Mouse (Mus musculus) midbrain, embryonic 11.5 days (tissue): ENCODE results near the gene Sema3g. TPM values are rescaled to one million over a fixed set of nuclear protein-coding genes. Genes with fewer than 3 reads are reported as not detected.

Source experiments
- ATAC-seq: fragments of 200-750 bp; cut with Nextera tagmentation; 2 replicates; pipeline ENCODE4 v1.8.0; 2017; ENCODE audit warnings: moderate TSS enrichment, moderate library complexity; ENCODE audit not compliant: low FRiP score
- DNase-seq: peaks from one replicate; pipeline ENCODE4 v3.0.0; 2015; ENCODE audit warnings: low spot score; ENCODE audit errors: missing footprints
- H3K27ac ChIP-seq: fragments of 300-500 bp; sonication (generic); 2 replicates; pipeline ENCODE4 v1.5.1; 2014; ENCODE audit warnings: low read depth, low read length
- H3K27me3 ChIP-seq: fragments of 300-500 bp; sonication (generic); 2 replicates; pipeline ENCODE4 v1.6.1; 2014; ENCODE audit warnings: mild to moderate bottlenecking, low read length, moderate library complexity, mixed read lengths; ENCODE audit not compliant: control insufficient read depth, insufficient read depth
- H3K36me3 ChIP-seq: fragments of 300-500 bp; sonication (generic); 2 replicates; pipeline ENCODE4 v1.6.1; 2014; ENCODE audit warnings: mild to moderate bottlenecking, low read length, moderate library complexity, mixed read lengths; ENCODE audit not compliant: control insufficient read depth, insufficient read depth
- H3K4me1 ChIP-seq: fragments of 300-500 bp; sonication (generic); 2 replicates; pipeline ENCODE4 v1.6.1; 2014; ENCODE audit warnings: low read length; ENCODE audit not compliant: control insufficient read depth, insufficient read depth
- H3K4me2 ChIP-seq: fragments of 300-500 bp; sonication (generic); 2 replicates; pipeline ENCODE4 v1.6.1; 2014; ENCODE audit warnings: mild to moderate bottlenecking, moderate library complexity
- H3K4me3 ChIP-seq: fragments of 300-500 bp; sonication (generic); 2 replicates; pipeline ENCODE4 v1.5.1; 2014; ENCODE audit warnings: low read depth, low read length
- H3K9ac ChIP-seq: fragments of 300-500 bp; sonication (generic); 2 replicates; pipeline ENCODE4 v1.6.1; 2014; ENCODE audit warnings: low read length
- H3K9me3 ChIP-seq: fragments of 300-500 bp; sonication (generic); 2 replicates; pipeline ENCODE4 v1.6.1; 2016; ENCODE audit warnings: low read length; ENCODE audit not compliant: control insufficient read depth
- WGBS: fragments of 180-500 bp; shearing (Covaris S2); extraction: QIAGEN DNeasy Blood & Tissue Kit; methylation state at CpG from one replicate; pipeline ENCODE4 v1.1.7; 2014; 5-methylcytosine and 5-hydroxymethylcytosine counted together
- polyA plus RNA-seq: library from polyadenylated mRNA; unstranded; fragments of >200 nt; fragmentation: Nextera tagmentation; extraction: Ambion mirVana; gene quantifications from 2 replicates; pipeline ENCODE4 v1.2.1, GENCODE M21; 2014

The Sema3g gene
- polyA plus RNA-seq, 1 experiment from 2014 or later: 0.37 TPM

DNA sequence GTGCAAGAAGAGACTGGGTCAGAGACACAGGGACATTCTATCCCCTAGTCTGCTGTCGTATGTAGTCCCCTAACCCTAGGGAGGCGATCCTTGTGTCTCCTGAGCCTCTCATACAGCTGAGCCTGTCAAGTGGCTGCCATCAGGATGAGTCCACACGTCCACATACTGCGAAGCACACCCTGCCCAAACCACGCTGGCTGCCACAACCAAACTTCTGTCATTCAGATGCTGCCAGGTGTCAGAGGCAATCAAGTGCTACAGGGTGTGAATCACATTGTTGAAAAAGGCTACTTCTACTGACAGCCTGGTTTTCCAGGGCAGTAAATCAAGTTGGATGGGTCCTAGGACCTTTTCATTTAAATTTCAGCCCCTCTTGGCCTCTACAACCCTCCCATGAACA lies 39.9 kb upstream of the Sema3g start:
- H3K4me1 ChIP-seq: no peaks in the 10 kb centered on the region
- ATAC-seq (no peak), DNase-seq (no peak)
- H3K36me3 ChIP-seq: peaks cover 71% of the 10 kb centered on the region
- no peaks in the 10 kb centered on the region for H3K27me3 ChIP-seq
- H3K4me2 ChIP-seq: no peak overlapping the region
- no peak overlapping the region for H3K4me3 ChIP-seq
- 96% methylated on average over 5 of the region's 5 CpGs for WGBS
- H3K9ac ChIP-seq: no peak overlapping the region
- H3K27ac ChIP-seq: no peak overlapping the region
- no peaks in the 10 kb centered on the region for H3K9me3 ChIP-seq

DNA sequence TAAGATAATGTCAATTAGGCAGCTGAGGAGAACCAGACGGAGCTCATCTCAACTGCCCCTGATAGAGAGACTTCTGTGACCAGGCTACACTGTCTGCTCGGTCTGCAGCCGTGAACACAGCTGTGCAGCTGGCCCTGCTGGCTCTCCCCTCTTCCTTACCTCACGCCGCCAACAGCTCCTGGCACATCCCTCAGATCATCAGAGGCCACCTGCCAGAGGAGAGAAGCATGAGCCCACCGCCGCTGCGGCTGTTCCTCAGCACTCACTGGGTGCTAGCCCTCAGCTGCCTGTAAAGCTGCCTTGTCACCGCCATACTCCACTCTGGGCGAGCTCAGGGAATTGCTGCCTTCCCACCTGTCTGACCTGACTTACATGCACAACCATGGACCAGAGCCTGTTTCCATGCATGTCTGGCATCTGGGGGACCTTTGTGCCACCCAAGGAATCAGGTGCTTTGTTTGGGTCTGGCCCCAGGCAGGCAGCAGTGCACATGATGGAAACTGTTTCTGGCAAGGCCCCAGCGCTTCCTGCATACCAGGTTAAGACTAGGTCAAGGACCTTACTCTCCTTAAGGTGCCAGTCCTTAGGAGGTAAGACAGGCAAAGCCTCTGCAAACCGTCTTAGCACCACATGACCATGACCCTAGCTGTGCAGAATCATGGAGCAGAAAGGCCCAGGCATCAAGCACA lies 37.8 kb upstream of the Sema3g start:
- Histone ChIP-seq H3K9me3 (no peaks in the 10 kb centered on the region), H3K4me1 (no peaks in the 10 kb centered on the region), H3K36me3 (peaks cover 68% of the 10 kb centered on the region), H3K9ac (no peak overlapping the region), H3K4me3 (no peak overlapping the region), H3K27me3 (no peaks in the 10 kb centered on the region), H3K4me2 (no peak overlapping the region), H3K27ac (no peak overlapping the region)
- no peak for ATAC-seq
- 94% methylated on average over 12 of the region's 12 CpGs for WGBS
- no peak for DNase-seq

DNA sequence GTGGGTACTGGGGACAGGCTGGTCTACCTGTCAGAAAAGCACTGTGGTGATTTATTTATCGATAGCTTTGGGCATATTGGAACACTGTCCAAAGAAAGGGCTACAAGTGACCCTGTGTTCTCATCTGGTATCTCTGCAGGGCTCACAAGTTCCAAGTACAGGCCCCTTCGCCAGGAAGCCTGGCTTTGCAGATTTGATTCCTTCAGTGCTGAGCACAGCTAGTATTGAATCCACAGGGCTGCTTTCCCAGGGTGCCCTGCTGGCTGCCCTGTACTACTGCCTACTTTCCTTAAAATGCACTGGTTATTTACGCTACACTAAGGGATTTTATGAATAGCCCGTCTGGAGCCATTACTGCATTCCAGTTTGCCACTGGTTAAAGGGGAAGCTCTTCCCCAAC lies 36.1 kb upstream of the Sema3g start:
- peaks cover 64% of the 10 kb centered on the region for H3K36me3 ChIP-seq
- H3K4me2 ChIP-seq: no peak overlapping the region
- no peaks in the 10 kb centered on the region for H3K4me1 ChIP-seq
- WGBS: 91% methylated on average over 4 of the region's 4 CpGs
- no peak overlapping the region for H3K27ac ChIP-seq
- no peaks in the 10 kb centered on the region for H3K27me3 ChIP-seq
- no peak for ATAC-seq
- DNase-seq: no peak
- H3K4me3 ChIP-seq: no peak overlapping the region
- no peak overlapping the region for H3K9ac ChIP-seq
- no peaks in the 10 kb centered on the region for H3K9me3 ChIP-seq

DNA sequence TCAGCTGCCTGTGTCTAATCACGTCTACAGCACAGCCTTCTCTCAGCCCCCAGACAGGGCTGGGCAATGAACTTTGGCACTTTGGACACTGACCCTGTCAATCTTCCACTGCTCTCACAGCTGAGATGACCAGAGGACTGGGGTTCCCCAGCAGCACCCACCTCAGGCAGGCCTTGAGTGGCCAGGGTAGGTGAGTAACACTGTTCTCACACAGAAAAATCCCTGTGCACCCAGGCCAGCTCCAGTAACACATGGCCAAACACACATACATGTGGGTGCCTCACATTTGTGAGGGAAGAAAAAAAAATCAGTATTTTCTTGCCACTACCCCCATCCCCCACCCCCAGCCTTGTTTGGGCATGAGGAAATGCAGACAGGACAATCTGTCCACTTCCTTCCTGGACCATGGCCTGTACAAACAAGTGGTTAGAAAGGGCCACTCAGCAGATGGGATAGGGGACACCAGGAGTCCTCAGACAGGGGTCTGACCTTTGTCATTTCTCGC lies 34.8 kb upstream of the Sema3g start:
- Histone ChIP-seq H3K9me3 (no peaks in the 10 kb centered on the region), H3K27ac (no peak overlapping the region), H3K27me3 (no peaks in the 10 kb centered on the region), H3K36me3 (peaks cover 63% of the 10 kb centered on the region), H3K9ac (no peak overlapping the region), H3K4me1 (no peaks in the 10 kb centered on the region), H3K4me3 (no peak overlapping the region), H3K4me2 (no peak overlapping the region)
- DNase-seq (no peak), ATAC-seq (no peak)
- WGBS: 78% methylated on average over 2 of the region's 2 CpGs

DNA sequence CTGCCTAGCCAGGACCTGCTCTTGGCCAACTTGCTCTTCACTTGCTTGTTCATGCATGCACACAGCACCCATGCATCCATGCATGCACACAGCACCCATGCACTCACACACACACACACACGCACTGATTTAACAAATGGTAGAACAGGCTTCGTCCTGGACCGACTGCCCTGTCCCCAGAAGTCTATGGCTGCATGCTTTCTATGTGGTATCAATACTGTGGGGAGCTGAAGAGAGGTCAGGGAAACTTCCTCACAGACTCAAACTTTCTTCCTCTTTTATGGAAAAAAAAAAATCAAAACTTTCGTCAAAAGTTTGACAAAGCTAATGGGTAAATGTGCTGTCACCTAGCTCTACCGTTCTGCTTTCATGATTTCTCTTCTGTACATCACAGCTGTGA lies 34.1 kb upstream of the Sema3g start:
- Histone ChIP-seq H3K9ac (no peak overlapping the region), H3K27ac (no peak overlapping the region), H3K9me3 (no peaks in the 10 kb centered on the region), H3K27me3 (no peaks in the 10 kb centered on the region), H3K36me3 (peaks cover 66% of the 10 kb centered on the region), H3K4me1 (peaks cover under 1% of the 10 kb centered on the region; the same call in 1 of the 2 replicates), H3K4me3 (no peak overlapping the region), H3K4me2 (no peak overlapping the region)
- ATAC-seq (no peak), DNase-seq (no peak)
- 96% methylated on average over 5 of the region's 5 CpGs for WGBS

DNA sequence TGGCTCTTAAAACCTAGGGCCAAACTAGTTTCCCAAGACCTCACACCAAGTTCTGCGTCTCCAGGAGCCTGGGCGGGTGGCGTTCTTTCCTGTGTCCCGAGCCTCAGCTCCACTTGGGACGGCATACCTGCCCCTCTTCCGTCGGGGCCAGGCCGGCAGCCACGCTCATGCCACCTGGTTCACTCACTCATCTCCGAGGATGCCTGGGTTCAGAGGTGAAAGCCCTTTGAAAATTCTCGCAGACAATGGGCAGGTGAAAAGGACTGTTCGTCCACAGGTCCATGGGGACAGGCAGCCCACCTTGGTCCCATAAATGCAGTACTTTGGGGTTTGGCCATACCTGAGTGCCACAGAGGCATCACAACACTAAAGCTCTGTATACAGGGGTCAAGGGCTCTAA lies 33.5 kb upstream of the Sema3g start:
- no peaks in the 10 kb centered on the region for H3K27me3 ChIP-seq
- no peak overlapping the region for H3K4me2 ChIP-seq
- H3K36me3 ChIP-seq: peaks cover 66% of the 10 kb centered on the region
- DNase-seq (no peak), ATAC-seq (no peak)
- WGBS: 94% methylated on average over 12 of the region's 12 CpGs
- no peaks in the 10 kb centered on the region for H3K9me3 ChIP-seq
- peaks cover 5% of the 10 kb centered on the region for H3K4me1 ChIP-seq
- no peak overlapping the region for H3K4me3 ChIP-seq
- no peak overlapping the region for H3K9ac ChIP-seq
- H3K27ac ChIP-seq: no peak overlapping the region

DNA sequence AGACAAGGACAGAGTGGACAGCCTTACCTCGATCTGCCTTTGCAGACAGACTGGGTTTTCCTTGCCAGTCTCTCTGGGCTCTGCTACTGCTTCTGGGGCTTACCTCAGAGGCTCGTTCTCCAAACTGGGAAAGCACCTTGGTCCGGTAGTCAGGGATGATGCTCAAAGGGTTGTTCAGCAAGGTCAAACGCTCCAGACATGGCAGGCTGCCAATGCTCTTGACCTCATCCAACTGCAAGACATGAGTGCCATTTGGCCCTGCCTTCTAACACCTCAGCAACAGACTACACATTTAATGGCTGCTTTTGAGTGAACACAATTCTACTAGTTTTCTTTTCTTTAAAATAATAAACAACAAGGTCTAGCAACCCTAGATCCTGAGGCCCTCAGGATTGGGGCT lies 31.0 kb upstream of the Sema3g start:
- Histone ChIP-seq H3K4me2 (no peak overlapping the region), H3K9ac (no peak overlapping the region), H3K9me3 (no peaks in the 10 kb centered on the region), H3K4me1 (peaks cover 11% of the 10 kb centered on the region), H3K36me3 (peaks cover 66% of the 10 kb centered on the region), H3K4me3 (no peak overlapping the region), H3K27ac (no peak overlapping the region), H3K27me3 (no peaks in the 10 kb centered on the region)
- WGBS: 94% methylated on average over 4 of the region's 4 CpGs
- DNase-seq (no peak), ATAC-seq (no peak)

DNA sequence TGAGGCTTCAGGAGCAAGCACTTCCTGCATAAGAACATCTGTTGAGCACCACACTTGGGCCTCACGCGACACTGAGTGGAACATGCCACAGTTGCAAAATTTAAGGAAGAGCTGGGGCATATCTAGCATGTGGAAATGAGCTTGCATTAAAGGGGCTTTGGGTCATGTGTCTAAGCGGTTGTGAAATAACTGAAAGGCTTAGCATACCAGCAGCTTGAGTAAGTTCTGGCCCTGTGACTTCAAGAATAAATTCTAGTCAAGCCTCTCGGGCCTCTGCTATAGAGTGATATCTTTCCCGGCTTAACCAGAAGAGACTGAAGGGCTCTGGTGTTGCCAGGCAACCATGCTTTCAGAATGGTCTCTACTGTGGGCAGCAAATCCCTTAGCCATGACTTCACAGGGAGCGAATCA lies 28.9 kb upstream of the Sema3g start:
- peak; percentile 81 for ATAC-seq
- no peak overlapping the region for H3K9ac ChIP-seq
- H3K27me3 ChIP-seq: no peaks in the 10 kb centered on the region
- WGBS: 49% methylated on average over 6 of the region's 6 CpGs
- H3K9me3 ChIP-seq: no peaks in the 10 kb centered on the region
- H3K4me2 ChIP-seq: no peak overlapping the region
- no peak overlapping the region for H3K4me3 ChIP-seq
- peaks cover 57% of the 10 kb centered on the region for H3K36me3 ChIP-seq
- DNase-seq: no peak
- peak overlapping the region; percentile 32; the same call in 1 of the 2 replicates for H3K27ac ChIP-seq
- H3K4me1 ChIP-seq: peaks cover 11% of the 10 kb centered on the region

DNA sequence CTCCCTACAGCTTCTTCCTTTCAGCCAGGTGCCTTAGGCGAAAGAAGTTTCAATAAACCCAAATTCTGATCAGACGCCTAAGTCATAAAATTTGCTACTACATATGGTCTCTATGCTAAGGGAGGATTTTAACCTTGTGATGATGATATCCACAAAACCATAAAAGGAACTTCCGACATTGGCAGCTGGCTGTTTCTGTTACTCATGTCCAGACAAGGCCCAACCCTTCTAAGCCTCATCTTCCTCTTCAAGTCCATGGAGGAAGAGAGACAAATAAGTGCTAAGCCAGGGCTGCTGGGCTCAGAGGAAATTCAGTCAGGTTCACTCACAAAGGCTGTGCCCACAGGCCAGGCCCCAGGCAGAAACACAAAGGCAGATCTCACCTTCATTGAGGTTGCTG lies 28.3 kb upstream of the Sema3g start:
- H3K36me3 ChIP-seq: peaks cover 54% of the 10 kb centered on the region
- ATAC-seq (no peak), DNase-seq (no peak)
- 0 out of 2 replicates have a peak overlapping the region, but pooled peaks have one; percentile 7 for H3K9ac ChIP-seq
- H3K9me3 ChIP-seq: no peaks in the 10 kb centered on the region
- no peak overlapping the region for H3K4me2 ChIP-seq
- no peaks in the 10 kb centered on the region for H3K27me3 ChIP-seq
- H3K27ac ChIP-seq: peak overlapping the region; percentile 32
- H3K4me1 ChIP-seq: peaks cover 11% of the 10 kb centered on the region
- WGBS: 92% methylated on average over 3 of the region's 3 CpGs
- H3K4me3 ChIP-seq: no peak overlapping the region
